Mouse (Mus musculus): ENCODE measurements at regions not wholly inside any gene's neighbourhood (a gene's known extent, or its start where the extent isn't known, plus 50 kb on each side); places are given as distances from the start of the nearest gene placed in this dataset.

DNA sequence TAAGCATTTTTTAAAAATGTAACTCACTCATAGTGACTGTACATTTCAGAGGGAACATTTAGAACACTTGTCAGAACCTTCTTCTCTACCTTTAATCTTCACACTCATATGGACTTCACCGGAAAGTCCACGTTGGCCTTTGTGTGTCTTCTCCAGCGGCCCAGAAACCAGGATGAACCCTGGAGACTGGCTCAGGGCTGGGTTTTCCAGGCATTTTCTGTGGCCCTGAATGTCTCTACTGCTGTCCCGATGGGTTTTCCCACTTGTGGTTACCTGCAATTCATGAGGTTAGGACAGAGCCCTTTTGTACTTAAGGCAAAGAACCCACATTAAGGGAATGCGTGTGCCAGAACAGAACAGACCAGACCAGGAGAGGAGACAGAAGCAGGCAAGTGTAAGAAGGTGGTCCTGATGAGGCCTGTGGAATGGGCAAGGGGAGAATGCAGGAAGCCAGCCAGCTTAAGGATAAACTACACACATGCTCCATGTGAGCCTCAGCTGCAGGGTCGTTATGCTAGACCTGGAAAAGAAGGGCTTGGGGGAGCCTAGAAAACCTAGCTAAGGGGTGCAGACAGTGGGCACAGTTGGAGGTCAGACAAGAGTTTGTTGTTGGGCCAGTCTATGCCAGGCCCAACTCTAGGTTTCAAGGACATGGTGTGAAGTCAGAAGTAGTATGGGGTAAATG, 94.8 kb downstream of the Snx19 start:
- no peak for TF ChIP-seq POLR2A (IDR thresholded peaks at IDR 0.05; ENCODE audit: borderline replicate concordance, extremely low read depth, low read depth, low read length)
- no peak for TF ChIP-seq CTCF (IDR thresholded peaks at IDR 0.05; ENCODE audit: insufficient read depth, low read length)
- H3K4me1 ChIP-seq (ENCODE audit: control insufficient read depth, insufficient read depth, low read length) = no peaks in the 10 kb centered on the region
- 93% methylated on average over 6 of the region's 6 CpGs for WGBS
- H3K4me3 ChIP-seq (replicated peaks; ENCODE audit: extremely low read depth, low read depth, low read length) = no peak overlapping the region
- DNase-seq = no peak

DNA sequence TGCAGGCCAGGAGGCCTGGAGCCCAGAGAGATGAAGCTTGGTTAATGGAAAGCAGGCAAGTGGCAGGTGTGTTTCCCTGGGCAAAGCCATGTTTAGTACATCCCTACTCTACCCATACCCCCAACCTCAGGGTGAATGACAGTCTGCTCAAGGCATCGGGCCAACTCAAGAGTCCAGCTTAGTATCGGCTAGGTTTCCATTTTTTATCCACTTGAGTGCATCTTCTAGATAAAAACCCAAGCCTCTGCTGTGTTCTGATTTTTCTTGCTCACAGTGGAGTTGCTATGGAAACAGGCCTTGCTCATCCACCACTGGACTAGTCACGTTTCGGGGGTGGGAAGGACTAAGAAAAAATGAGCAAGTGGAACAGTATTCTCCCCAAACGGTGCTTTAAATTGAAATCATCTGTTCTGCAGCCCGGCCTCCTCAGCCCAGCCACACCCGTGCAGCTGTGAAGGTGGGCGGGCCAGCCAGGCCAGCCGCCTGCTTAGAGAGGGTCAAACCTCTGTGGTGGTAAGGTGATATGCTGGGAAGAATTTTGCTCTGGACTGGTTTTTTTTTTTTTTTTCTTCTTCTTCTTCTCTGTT, 94.0 kb downstream of the Snx19 start:
- Histone ChIP-seq H3K4me1 (ENCODE audit: control insufficient read depth, insufficient read depth, low read length) (no peaks in the 10 kb centered on the region), H3K4me3 (replicated peaks; ENCODE audit: extremely low read depth, low read depth, low read length) (no peak overlapping the region)
- 55% methylated on average over 9 of the region's 9 CpGs for WGBS
- TF ChIP-seq CTCF (IDR thresholded peaks at IDR 0.05; ENCODE audit: insufficient read depth, low read length) = no peak
- TF ChIP-seq POLR2A (IDR thresholded peaks at IDR 0.05; ENCODE audit: borderline replicate concordance, extremely low read depth, low read depth, low read length) = no peak
- no peak for DNase-seq

DNA sequence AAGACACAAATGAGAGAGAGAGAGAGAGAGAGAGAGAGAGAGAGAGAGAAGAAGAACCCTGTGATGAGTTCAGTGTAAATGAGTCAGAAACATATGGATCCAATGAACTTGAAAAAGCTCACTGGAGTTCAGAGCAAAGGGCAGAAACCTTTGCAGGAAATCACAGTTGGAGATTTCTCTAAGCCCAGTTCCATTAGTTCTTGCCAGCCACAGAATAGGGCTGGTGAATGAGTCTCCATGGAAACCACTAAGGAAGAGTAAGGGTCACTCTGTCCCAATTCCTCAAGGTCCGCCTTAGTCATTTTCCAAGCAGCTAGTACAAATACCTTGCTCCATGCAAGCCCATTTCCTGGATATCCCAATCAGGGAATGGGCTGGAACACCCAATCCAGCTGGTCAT, 93.2 kb downstream of the Snx19 start:
- Histone ChIP-seq H3K4me3 (replicated peaks; ENCODE audit: extremely low read depth, low read depth, low read length) (no peak overlapping the region), H3K4me1 (ENCODE audit: control insufficient read depth, insufficient read depth, low read length) (no peaks in the 10 kb centered on the region)
- TF ChIP-seq POLR2A (IDR thresholded peaks at IDR 0.05; ENCODE audit: borderline replicate concordance, extremely low read depth, low read depth, low read length) (no peak), CTCF (IDR thresholded peaks at IDR 0.05; ENCODE audit: insufficient read depth, low read length) (no peak)
- 87% methylated on average over 1 of the region's 1 CpGs for WGBS
- DNase-seq = no peak

DNA sequence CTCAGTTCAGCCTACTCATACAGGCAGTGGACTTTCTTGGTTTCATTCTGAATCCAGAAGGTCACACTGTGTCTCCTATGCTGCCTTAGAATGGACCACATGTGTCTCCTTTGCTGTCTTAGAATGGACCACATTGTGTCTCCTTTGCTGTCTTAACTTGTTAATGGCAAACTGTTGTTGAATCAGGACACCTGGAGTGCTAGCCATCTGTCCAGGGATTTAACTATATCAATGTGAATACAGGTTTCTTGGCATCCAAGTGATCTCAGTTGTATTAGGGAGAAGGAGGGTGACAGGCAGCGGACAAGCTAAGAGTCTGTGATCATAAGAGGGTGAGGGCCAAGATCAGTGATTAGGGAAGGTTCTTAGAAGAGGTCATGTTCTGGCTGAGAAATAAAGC, 92.3 kb downstream of the Snx19 start:
- no peak for TF ChIP-seq CTCF (IDR thresholded peaks at IDR 0.05; ENCODE audit: insufficient read depth, low read length)
- no peak for TF ChIP-seq POLR2A (IDR thresholded peaks at IDR 0.05; ENCODE audit: borderline replicate concordance, extremely low read depth, low read depth, low read length)
- Histone ChIP-seq H3K4me1 (ENCODE audit: control insufficient read depth, insufficient read depth, low read length) (no peaks in the 10 kb centered on the region), H3K4me3 (replicated peaks; ENCODE audit: extremely low read depth, low read depth, low read length) (no peak overlapping the region)
- no peak for DNase-seq
- 88% methylated on average over 1 of the region's 1 CpGs for WGBS
